Mouse (Mus musculus) CH12.LX (cell line): ENCODE results near the gene Rffl. TPM values are rescaled to one million over a fixed set of nuclear protein-coding genes. Genes with fewer than 3 reads are reported as not detected.

ENCODE experiments used
- DNase-seq: peaks from one replicate; pipeline ENCODE4 v3.0.0-alpha.2; 2013; ENCODE audit errors: extremely low read depth
- H3K27ac ChIP-seq: 2 replicates; pipeline ENCODE4 v1.5.1; 2012; ENCODE audit warnings: low read depth, mild to moderate bottlenecking, control low read depth, moderate library complexity; ENCODE audit not compliant: insufficient read depth
- H3K27me3 ChIP-seq: replicated peaks from 2 replicates; pipeline ENCODE3; 2012; ENCODE audit warnings: inconsistent platforms
- H3K36me3 ChIP-seq, 2 experiments: replicated peaks in 1 of 2; 2 replicates each; pipeline versions ENCODE3 to v1.6.1; 2012; ENCODE audit warnings: inconsistent platforms in 1 of 2, low read length in 1 of 2, mild to moderate bottlenecking in 1 of 2, mixed read lengths in 1 of 2, moderate library complexity in 1 of 2; ENCODE audit not compliant: control insufficient read depth in 1 of 2, insufficient read depth in 1 of 2
- H3K4me1 ChIP-seq, 2 experiments: 2 replicates each; pipeline ENCODE4 v1.6.1; 2012; ENCODE audit warnings: inconsistent platforms in 1 of 2, moderate library complexity in 1 of 2; ENCODE audit not compliant: insufficient read depth in 2 of 2, control insufficient read depth in 1 of 2
- H3K4me2 ChIP-seq: 2 replicates; pipeline ENCODE4 v1.6.1; 2012; ENCODE audit warnings: low read depth, mild to moderate bottlenecking, control low read depth; ENCODE audit not compliant: poor library complexity, insufficient read depth, severe bottlenecking
- H3K4me3 ChIP-seq, 3 experiments: fragments of 150-350 bp in 1 of 3; sonication (generic) in 1 of 3; replicated peaks in 1 of 3; 2 replicates each; pipeline versions ENCODE3 to v1.5.1; 2011 to 2012; ENCODE audit warnings: low read depth in 2 of 3, low read length in 2 of 3, mild to moderate bottlenecking in 2 of 3, moderate library complexity in 2 of 3, control low read depth in 1 of 3, improper control_type of control experiment in 1 of 3, inconsistent platforms in 1 of 3, mixed read lengths in 1 of 3; ENCODE audit not compliant: poor library complexity in 1 of 3
- H3K79me2 ChIP-seq: replicated peaks from 2 replicates; pipeline ENCODE4 v1.6.1; 2012; ENCODE audit warnings: mild to moderate bottlenecking, moderate library complexity; ENCODE audit not compliant: control insufficient read depth, poor library complexity, insufficient read depth, severe bottlenecking; ENCODE audit errors: extremely low read depth
- H3K9ac ChIP-seq: 2 replicates; pipeline ENCODE4 v1.6.1; 2012; ENCODE audit warnings: low read depth, mild to moderate bottlenecking, control low read depth, moderate library complexity; ENCODE audit not compliant: insufficient read depth
- H3K9me3 ChIP-seq: replicated peaks from 2 replicates; pipeline ENCODE3; 2012; ENCODE audit warnings: low read length, inconsistent platforms, mixed read lengths
- BHLHE40 ChIP-seq: IDR thresholded peaks from 2 replicates; pipeline ENCODE4 v1.6.1; 2011; ENCODE audit warnings: mild to moderate bottlenecking, low read depth, low read length, improper control_type of control experiment
- CHD1 ChIP-seq: IDR thresholded peaks from 2 replicates; pipeline ENCODE4 v1.6.1; 2012; ENCODE audit warnings: low read depth, low read length, improper control_type of control experiment, inconsistent platforms
- CHD2 ChIP-seq: IDR thresholded peaks from 2 replicates; pipeline ENCODE4 v1.6.1; 2011; ENCODE audit warnings: low read length, improper control_type of control experiment
- CTCF ChIP-seq, 2 experiments: IDR thresholded peaks in 1 of 2; conservative IDR thresholded peaks in 1 of 2; 2 replicates each; pipeline ENCODE4 v1.5.1; 2011 to 2012; ENCODE audit warnings: low read depth in 2 of 2, low read length in 2 of 2, improper control_type of control experiment in 1 of 2, inconsistent platforms in 1 of 2, mild to moderate bottlenecking in 1 of 2, moderate library complexity in 1 of 2
- E2F4 ChIP-seq: IDR thresholded peaks from 2 replicates; pipeline ENCODE4 v1.6.1; 2011; ENCODE audit warnings: low read depth, low read length, improper control_type of control experiment; ENCODE audit not compliant: insufficient replicate concordance
- ELF1 ChIP-seq: IDR thresholded peaks from 2 replicates; pipeline ENCODE4 v1.6.1; 2014; ENCODE audit warnings: low read depth, mild to moderate bottlenecking, inconsistent platforms, low read length, improper control_type of control experiment
- EP300 ChIP-seq: IDR thresholded peaks from 2 replicates; pipeline ENCODE4 v1.6.1; 2011; ENCODE audit warnings: low read length, improper control_type of control experiment
- ETS1 ChIP-seq: conservative IDR thresholded peaks from 2 replicates; pipeline ENCODE4 v1.6.1; 2012; ENCODE audit warnings: low read depth, mild to moderate bottlenecking, inconsistent platforms, low read length, improper control_type of control experiment, moderate library complexity
- GABPA ChIP-seq: IDR thresholded peaks from 2 replicates; pipeline ENCODE4 v1.6.1; 2012; ENCODE audit warnings: low read depth, low read length, improper control_type of control experiment, inconsistent platforms; ENCODE audit not compliant: insufficient replicate concordance
- HCFC1 ChIP-seq: IDR thresholded peaks from 2 replicates; pipeline ENCODE4 v1.6.1; 2012; ENCODE audit warnings: low read depth, mild to moderate bottlenecking, inconsistent platforms, low read length, improper control_type of control experiment
- IRF4 ChIP-seq: IDR thresholded peaks from 2 replicates; pipeline ENCODE4 v1.6.1; 2014; ENCODE audit warnings: low read depth, mild to moderate bottlenecking, inconsistent platforms, low read length, improper control_type of control experiment
- JUN ChIP-seq: IDR thresholded peaks from 2 replicates; pipeline ENCODE4 v1.6.1; 2011; ENCODE audit warnings: low read depth, mild to moderate bottlenecking, low read length, improper control_type of control experiment, moderate library complexity; ENCODE audit not compliant: insufficient read depth
- JUND ChIP-seq: conservative IDR thresholded peaks from 2 replicates; pipeline ENCODE4 v1.6.1; 2011; ENCODE audit warnings: low read depth, low read length, improper control_type of control experiment
- KAT2A ChIP-seq: IDR thresholded peaks from 2 replicates; pipeline ENCODE4 v1.6.1; 2012; ENCODE audit warnings: low read length, improper control_type of control experiment, inconsistent platforms; ENCODE audit not compliant: insufficient replicate concordance
- MAFK ChIP-seq: IDR thresholded peaks from 2 replicates; pipeline ENCODE4 v1.6.1; 2011; ENCODE audit warnings: low read length, improper control_type of control experiment; ENCODE audit not compliant: insufficient replicate concordance
- MAX ChIP-seq: IDR thresholded peaks from 2 replicates; pipeline ENCODE4 v1.6.1; 2011; ENCODE audit warnings: low read length, improper control_type of control experiment
- MAZ ChIP-seq: IDR thresholded peaks from 2 replicates; pipeline ENCODE4 v1.6.1; 2012; ENCODE audit warnings: low read depth, mild to moderate bottlenecking, inconsistent platforms, low read length, improper control_type of control experiment, moderate library complexity
- MEF2A ChIP-seq: IDR thresholded peaks from 2 replicates; pipeline ENCODE4 v1.6.1; 2014; ENCODE audit warnings: low read depth, mild to moderate bottlenecking, inconsistent platforms, low read length, improper control_type of control experiment, borderline replicate concordance
- MXI1 ChIP-seq: IDR thresholded peaks from 2 replicates; pipeline ENCODE4 v1.6.1; 2011; ENCODE audit warnings: mild to moderate bottlenecking, low read depth, low read length, improper control_type of control experiment
- MYC ChIP-seq: IDR thresholded peaks from 2 replicates; pipeline ENCODE4 v1.6.1; 2011; ENCODE audit warnings: low read depth, mild to moderate bottlenecking, improper control_type of control experiment, low read length
- NELFE ChIP-seq: IDR thresholded peaks from 2 replicates; pipeline ENCODE4 v1.6.1; 2011; ENCODE audit warnings: low read depth, low read length, improper control_type of control experiment
- NRF1 ChIP-seq: IDR thresholded peaks from 2 replicates; pipeline ENCODE4 v1.6.1; 2014; ENCODE audit warnings: low read depth, mild to moderate bottlenecking, inconsistent platforms, low read length, improper control_type of control experiment, moderate library complexity
- PAX5 ChIP-seq: IDR thresholded peaks from 2 replicates; pipeline ENCODE4 v1.6.1; 2012; ENCODE audit warnings: low read length, inconsistent platforms, mixed read lengths
- POLR2A ChIP-seq: IDR thresholded peaks from 2 replicates; pipeline ENCODE4 v1.6.1; 2011; ENCODE audit warnings: low read depth, mild to moderate bottlenecking, improper control_type of control experiment, low read length
- POLR2AphosphoS2 ChIP-seq: IDR thresholded peaks from 2 replicates; pipeline ENCODE4 v1.6.1; 2011; ENCODE audit warnings: low read depth, low read length, improper control_type of control experiment
- RAD21 ChIP-seq: IDR thresholded peaks from 2 replicates; pipeline ENCODE4 v1.6.1; 2011; ENCODE audit warnings: low read depth, mild to moderate bottlenecking, low read length, improper control_type of control experiment, moderate library complexity
- RCOR1 ChIP-seq: conservative IDR thresholded peaks from 2 replicates; pipeline ENCODE4 v1.6.1; 2012; ENCODE audit warnings: low read depth, mild to moderate bottlenecking, inconsistent platforms, low read length, improper control_type of control experiment
- SIN3A ChIP-seq: IDR thresholded peaks from 2 replicates; pipeline ENCODE4 v1.6.1; 2012; ENCODE audit warnings: low read length, improper control_type of control experiment, inconsistent platforms
- SMC3 ChIP-seq: IDR thresholded peaks from 2 replicates; pipeline ENCODE4 v1.6.1; 2011; ENCODE audit warnings: low read depth, low read length, improper control_type of control experiment
- TBP ChIP-seq: conservative IDR thresholded peaks from 2 replicates; pipeline ENCODE4 v1.6.1; 2011; ENCODE audit warnings: low read depth, low read length, improper control_type of control experiment
- TCF12 ChIP-seq: IDR thresholded peaks from 2 replicates; pipeline ENCODE4 v1.6.1; 2014; ENCODE audit warnings: low read depth, mild to moderate bottlenecking, inconsistent platforms, low read length, improper control_type of control experiment
- UBTF ChIP-seq: IDR thresholded peaks from 2 replicates; pipeline ENCODE4 v1.6.1; 2012; ENCODE audit warnings: low read depth, mild to moderate bottlenecking, inconsistent platforms, low read length, improper control_type of control experiment, moderate library complexity
- USF1 ChIP-seq: IDR thresholded peaks from 2 replicates; pipeline ENCODE4 v1.6.1; 2014; ENCODE audit warnings: low read depth, mild to moderate bottlenecking, inconsistent platforms, low read length, improper control_type of control experiment
- USF2 ChIP-seq: conservative IDR thresholded peaks from 2 replicates; pipeline ENCODE4 v1.6.1; 2011; ENCODE audit warnings: low read depth, low read length, improper control_type of control experiment
- ZC3H11A ChIP-seq: IDR thresholded peaks from 2 replicates; pipeline ENCODE4 v1.6.1; 2012; ENCODE audit warnings: low read depth, mild to moderate bottlenecking, inconsistent platforms, low read length, improper control_type of control experiment
- ZKSCAN1 ChIP-seq: IDR thresholded peaks from 2 replicates; pipeline ENCODE4 v1.6.1; 2012; ENCODE audit warnings: low read depth, inconsistent platforms, low read length, improper control_type of control experiment, borderline replicate concordance
- ZMIZ1 ChIP-seq: IDR thresholded peaks from 2 replicates; pipeline ENCODE4 v1.6.1; 2012; ENCODE audit warnings: low read depth, mild to moderate bottlenecking, inconsistent platforms, low read length, improper control_type of control experiment
- ZNF384 ChIP-seq: IDR thresholded peaks from 2 replicates; pipeline ENCODE4 v1.6.1; 2012; ENCODE audit warnings: low read depth, low read length, improper control_type of control experiment, inconsistent platforms
- dilution Hi-C: fragments of 300-500 bp; cut with MboI; formaldehyde crosslinking; loops from 2 replicates; pipeline ENCODE4 v1.14.3; 2020; ENCODE audit warnings: low sequenced_read_pairs; ENCODE audit not compliant: extremely low pct_unique_long_range_greater_than_20kb, extremely low pct_ligation_motif_present
- in situ Hi-C: fragments of 300-500 bp; cut with MboI; formaldehyde crosslinking; loops from 3 replicates; pipeline ENCODE4 v1.14.3; 2019; ENCODE audit warnings: low sequenced_read_pairs, low pct_ligation_motif_present, low pct_unique_long_range_greater_than_20kb, mixed read lengths
- polyA plus RNA-seq: library from polyadenylated mRNA; unstranded; fragments of >175 nt; gene quantifications from 2 replicates; pipeline ENCODE4 v1.2.1, GENCODE M21; 2012; ENCODE audit warnings: low read depth; ENCODE audit not compliant: insufficient read length
- total RNA-seq, 2 experiments: library from RNA; depleted of rRNA; stranded (reverse); fragments of 300-350 nt in 1 of 2; fragments of >200 nt in 1 of 2; gene quantifications; 2 replicates each; pipeline ENCODE4 v1.2.3; 2012 to 2014

The Rffl gene
- total and polyA plus RNA-seq, 3 experiments = 1.2 to 16.5 (median 3.0) TPM

DNA sequence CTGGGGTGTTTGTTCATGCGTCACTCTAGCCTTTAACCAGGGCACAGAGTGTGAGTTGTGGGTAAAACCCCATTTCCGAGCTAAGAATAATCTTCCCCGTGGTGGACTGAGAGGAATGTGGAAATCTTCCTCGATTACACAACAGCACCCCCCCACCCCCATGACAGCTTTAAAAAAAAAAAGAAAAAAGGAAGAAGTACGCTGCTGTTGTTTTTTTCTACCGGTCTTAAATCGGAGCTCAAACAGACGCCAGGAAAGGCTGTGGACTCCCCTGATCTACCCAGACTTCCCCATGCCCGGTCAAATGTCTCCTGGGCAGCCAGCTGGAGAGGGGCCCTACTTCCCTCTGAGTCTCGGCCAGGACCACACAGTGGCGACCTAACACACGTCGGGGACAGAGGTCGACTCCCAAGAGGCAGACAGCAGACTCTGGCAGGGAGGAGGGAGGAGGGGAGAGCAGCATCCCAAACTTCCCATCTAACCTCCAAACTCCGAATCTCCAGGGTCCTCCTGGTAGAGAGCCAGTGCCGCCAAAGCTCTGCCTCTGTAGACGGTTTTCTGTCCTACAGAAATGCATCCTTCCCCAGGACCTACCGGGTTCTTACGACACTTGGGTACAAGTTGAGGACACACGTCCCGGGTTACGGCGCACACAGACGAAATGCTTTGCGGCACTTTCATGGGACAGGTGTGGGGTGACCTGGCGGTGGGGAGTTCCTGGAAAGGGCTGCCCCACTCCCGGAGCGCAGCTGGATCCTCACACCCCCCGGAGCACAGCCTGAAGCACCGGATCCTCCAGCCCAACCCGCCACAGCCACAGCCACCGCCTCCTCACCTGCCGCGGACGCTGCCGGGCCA is 608 bp downstream of the Rffl start:
- in situ Hi-C loops = no loop called here
- TF ChIP-seq SMC3 (no peak; the same call in 1 of the 2 replicates), E2F4 (no peak), MEF2A (no peak), NELFE (no peak; the same call in 1 of the 2 replicates), JUND (no peak), NRF1 (no peak), MAX (no peak), ZMIZ1 (peak; percentile 17; the same call in 1 of the 2 replicates), SIN3A (peak; percentile 84), POLR2A (no peak; the same call in 1 of the 2 replicates), MXI1 (peak; percentile 46; the same call in 1 of the 2 replicates), ZC3H11A (no peak), TCF12 (0 out of 2 replicates have a peak, but pooled peaks have one; percentile 14), BHLHE40 (no peak), ZNF384 (peak; percentile 80), POLR2AphosphoS2 (no peak), TBP (no peak), HCFC1 (peak; percentile 52), MYC (no peak), KAT2A (no peak), IRF4 (peak; percentile 27; the same call in 1 of the 2 replicates), MAZ (peak; percentile 18; the same call in 1 of the 2 replicates), EP300 (peak; percentile 9; the same call in 1 of the 2 replicates), MAFK (no peak), CHD1 (no peak), ELF1 (no peak; the same call in 1 of the 2 replicates), USF1 (no peak), USF2 (no peak), GABPA (no peak), RCOR1 (no peak), PAX5 (no peak), ZKSCAN1 (no peak), JUN (no peak), CTCF (conservative IDR thresholded peaks at IDR 0.05 in 1 of 2, IDR thresholded peaks at IDR 0.05 in 1 of 2; ENCODE audit: low read depth in 2 of 2, low read length in 2 of 2) (no peak), CHD2 (no peak), ETS1 (no peak), UBTF (no peak; the same call in 1 of the 2 replicates), RAD21 (no peak)
- Histone ChIP-seq H3K9ac (peak overlapping the region; percentile 23), H3K9me3 (peaks cover 17% of the 10 kb centered on the region), H3K27me3 (no peaks in the 10 kb centered on the region), H3K79me2 (peaks cover 28% of the 10 kb centered on the region), H3K27ac (peak overlapping the region; percentile 73), H3K4me1 (peaks cover 0 to 10% of the 10 kb centered on the region in 2 experiments; a peak in 1 of 4 replicates), H3K36me3 (peaks cover 0 to 2% of the 10 kb centered on the region in 2 experiments), H3K4me2 (peak overlapping the region; percentile 51), H3K4me3 (peak overlapping the region; percentile 2 to 83 (median 63))
- DNase-seq = no peak
- dilution Hi-C loops = no loop called here
